Mouse (Mus musculus) liver, embryonic 14.5 days (tissue): ENCODE results near the gene Plekhj1. TPM values are rescaled to one million over a fixed set of nuclear protein-coding genes. Genes with fewer than 3 reads are reported as not detected.

Experiments
- ATAC-seq: fragments of 200-750 bp; cut with Nextera tagmentation; 2 replicates; pipeline ENCODE4 v1.8.0; 2017; ENCODE audit warnings: moderate number of reproducible peaks, mild to moderate bottlenecking, moderate library complexity; ENCODE audit not compliant: insufficient read depth
- DNase-seq, 3 experiments: peaks; one replicate each; pipeline ENCODE4 v3.0.0-alpha.2; 2012 to 2013; ENCODE audit warnings: low read depth in 3 of 3, low spot score in 3 of 3
- H3K27ac ChIP-seq: fragments of 300-500 bp; sonication (generic); 2 replicates; pipeline ENCODE4 v1.5.1; 2014; ENCODE audit warnings: moderate library complexity, mild to moderate bottlenecking, control low read depth, inconsistent platforms
- H3K27me3 ChIP-seq: fragments of 300-500 bp; sonication (generic); 2 replicates; pipeline ENCODE4 v1.6.1; 2014; ENCODE audit warnings: mild to moderate bottlenecking, low read length, moderate library complexity; ENCODE audit not compliant: control insufficient read depth, insufficient read depth
- H3K36me3 ChIP-seq: fragments of 300-500 bp; sonication (generic); replicated peaks from 2 replicates; pipeline ENCODE4 v1.6.1; 2014; ENCODE audit warnings: low read depth; ENCODE audit not compliant: control insufficient read depth, insufficient read depth
- H3K4me1 ChIP-seq, 2 experiments: fragments of 200-500 bp in 1 of 2; fragments of 300-500 bp in 1 of 2; sonication (generic) in 1 of 2; replicated peaks; 2 replicates each; pipeline ENCODE4 v1.6.1; 2012 to 2014; ENCODE audit warnings: antibody characterized with exemption in 1 of 2, inconsistent platforms in 1 of 2, low read length in 1 of 2; ENCODE audit not compliant: control insufficient read depth in 2 of 2, insufficient read depth in 2 of 2
- H3K4me2 ChIP-seq: fragments of 300-500 bp; sonication (generic); 2 replicates; pipeline ENCODE4 v1.6.1; 2014; ENCODE audit warnings: low read depth, mild to moderate bottlenecking, control low read depth, moderate library complexity
- H3K4me3 ChIP-seq, 2 experiments: fragments of 200-500 bp in 1 of 2; fragments of 300-500 bp in 1 of 2; sonication (generic) in 1 of 2; 2 replicates each; pipeline ENCODE4 v1.5.1; 2012 to 2014; ENCODE audit warnings: low read depth in 2 of 2, low read length in 2 of 2, mild to moderate bottlenecking in 2 of 2, control low read depth in 1 of 2, inconsistent platforms in 1 of 2, moderate library complexity in 1 of 2; ENCODE audit not compliant: insufficient read depth in 1 of 2
- H3K9ac ChIP-seq: fragments of 300-500 bp; sonication (generic); replicated peaks from 2 replicates; pipeline ENCODE4 v1.6.1; 2014; ENCODE audit warnings: mild to moderate bottlenecking, control low read depth, moderate library complexity
- H3K9me3 ChIP-seq: fragments of 300-500 bp; sonication (generic); 2 replicates; pipeline ENCODE4 v1.6.1; 2016; ENCODE audit warnings: low read length, mixed read lengths; ENCODE audit not compliant: control insufficient read depth
- CTCF ChIP-seq: IDR thresholded peaks from 2 replicates; pipeline ENCODE4 v1.5.1; 2016; ENCODE audit warnings: antibody characterized with exemption, low read depth, control low read depth
- EP300 ChIP-seq: IDR thresholded peaks from 2 replicates; pipeline ENCODE4 v1.6.1; 2016; ENCODE audit warnings: antibody characterized with exemption, low read depth
- WGBS: fragments of 180-500 bp; shearing (Covaris S2); extraction: QIAGEN DNeasy Blood & Tissue Kit; methylation state at CpG from one replicate; pipeline ENCODE4 v1.1.7; 2014; ENCODE audit not compliant: insufficient replicate concordance; 5-methylcytosine and 5-hydroxymethylcytosine counted together
- polyA plus RNA-seq, 2 experiments: library from polyadenylated mRNA; depleted of rRNA in 1 of 2; stranded (reverse) in 1 of 2; unstranded in 1 of 2; fragments of >200 nt; fragmentation: Nextera tagmentation in 1 of 2; extraction: Ambion mirVana in 1 of 2; gene quantifications; 2 replicates each; pipeline versions ENCODE4 v1.2.1 to v1.2.3; 2012 to 2014

Gene Plekhj1
- polyA plus RNA-seq, 2 experiments: 46.7 to 77.0 TPM

DNA sequence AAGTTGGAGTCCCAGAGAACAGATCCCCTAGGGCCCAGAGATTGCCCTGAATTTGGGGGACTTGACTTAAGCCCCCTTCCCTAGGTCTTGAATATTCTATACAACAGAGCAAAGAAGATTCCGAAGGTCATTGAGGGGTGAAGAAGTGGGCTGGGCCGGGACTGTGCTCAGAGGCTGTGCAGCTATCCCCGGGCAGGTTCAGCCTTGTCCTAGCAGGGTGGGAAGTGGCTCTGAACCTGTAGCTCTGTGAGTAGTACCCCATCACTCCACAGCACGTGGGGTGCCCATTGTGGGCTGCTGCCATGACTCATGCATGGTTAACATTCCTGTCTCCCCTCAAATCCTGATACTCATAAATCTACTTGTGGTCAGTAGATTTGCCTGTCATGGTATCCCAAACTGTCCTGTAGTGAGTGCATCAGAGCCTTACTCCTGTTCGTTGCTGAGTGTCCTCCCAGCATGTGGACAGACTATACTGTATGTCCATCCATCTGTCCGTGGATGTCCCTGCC, 22.0 kb downstream of the Plekhj1 start:
- Histone ChIP-seq H3K27ac (no peak overlapping the region), H3K9me3 (no peaks in the 10 kb centered on the region), H3K27me3 (no peaks in the 10 kb centered on the region), H3K9ac (no peak overlapping the region), H3K4me2 (no peak overlapping the region), H3K4me3 (no peak overlapping the region), H3K4me1 (peaks cover 3 to 9% of the 10 kb centered on the region in 2 experiments; a peak in 3 of 4 replicates), H3K36me3 (peaks cover 73% of the 10 kb centered on the region)
- WGBS: 82% methylated on average over 6 of the region's 6 CpGs
- no peak for DNase-seq
- ATAC-seq: no peak
- no peak for TF ChIP-seq EP300
- no peak for TF ChIP-seq CTCF

DNA sequence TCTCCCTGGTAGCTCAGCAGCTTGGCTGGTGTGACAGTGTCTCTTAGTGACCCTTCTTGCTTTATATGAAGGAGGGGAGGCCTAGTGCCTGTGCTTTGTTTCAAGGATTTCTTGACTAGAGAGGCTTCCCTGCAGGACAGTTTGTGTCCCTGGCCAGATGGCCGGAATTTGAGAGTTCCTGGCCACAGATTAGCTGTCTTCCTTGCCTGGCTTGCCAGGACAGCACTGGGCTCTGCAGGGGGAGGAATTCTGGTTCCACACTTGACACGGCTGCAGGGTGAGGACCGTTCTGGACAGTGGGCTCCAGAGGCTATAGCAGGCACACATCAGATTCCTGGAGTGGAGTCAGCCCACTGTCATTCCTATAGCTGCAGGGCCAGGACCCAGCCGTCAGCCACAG, 22.7 kb downstream of the Plekhj1 start:
- TF ChIP-seq EP300 (no peak), CTCF (no peak)
- no peaks in the 10 kb centered on the region for H3K9me3 ChIP-seq
- DNase-seq: no peak
- H3K4me3 ChIP-seq: no peak overlapping the region
- WGBS: 81% methylated on average over 4 of the region's 4 CpGs
- no peak overlapping the region for H3K4me2 ChIP-seq
- no peak overlapping the region for H3K9ac ChIP-seq
- H3K4me1 ChIP-seq: peaks cover 3 to 9% of the 10 kb centered on the region in 2 experiments; a peak in 3 of 4 replicates
- no peaks in the 10 kb centered on the region for H3K27me3 ChIP-seq
- no peak overlapping the region for H3K27ac ChIP-seq
- ATAC-seq: no peak
- H3K36me3 ChIP-seq: peaks cover 73% of the 10 kb centered on the region

GRCm38 (mm10) chr10:80774981-80775380, 23.4 kb downstream of the Plekhj1 start:
- H3K27ac ChIP-seq: no peak overlapping the region
- no peak overlapping the region for H3K9ac ChIP-seq
- no peaks in the 10 kb centered on the region for H3K27me3 ChIP-seq
- no peak for TF ChIP-seq EP300
- TF ChIP-seq CTCF: no peak
- no peak overlapping the region for H3K4me3 ChIP-seq
- H3K4me2 ChIP-seq: no peak overlapping the region
- no peaks in the 10 kb centered on the region for H3K9me3 ChIP-seq
- peaks cover 3 to 11% of the 10 kb centered on the region in 2 experiments; a peak in 3 of 4 replicates for H3K4me1 ChIP-seq
- H3K36me3 ChIP-seq: peaks cover 75% of the 10 kb centered on the region
- DNase-seq: no peak
- WGBS: 72% methylated on average over 4 of the region's 4 CpGs
- ATAC-seq: peak; percentile 16; the same call in 1 of the 2 replicates

DNA sequence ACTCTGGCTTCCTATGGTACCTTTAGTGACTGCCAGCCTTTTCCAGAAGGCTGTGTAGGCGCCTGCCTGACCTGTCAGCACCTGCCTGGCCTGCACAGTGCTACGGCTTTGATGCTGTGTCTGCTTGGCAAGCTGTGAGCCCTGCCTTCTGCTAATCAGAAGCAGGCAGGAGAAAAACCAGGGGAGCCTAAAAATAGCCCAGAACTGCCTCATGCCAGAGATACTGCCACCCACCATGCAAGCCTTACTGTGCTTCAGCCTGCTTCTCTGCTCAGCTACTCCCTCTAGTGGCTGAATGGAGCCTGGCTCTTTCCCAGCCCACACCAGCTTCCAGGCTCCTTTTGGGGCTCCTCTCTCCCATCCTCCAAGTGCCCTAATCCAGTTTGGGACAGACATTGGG, 23.9 kb downstream of the Plekhj1 start:
- H3K27me3 ChIP-seq: no peaks in the 10 kb centered on the region
- H3K27ac ChIP-seq: no peak overlapping the region
- TF ChIP-seq CTCF (peak; percentile 98), EP300 (peak; percentile 36; the same call in 1 of the 2 replicates)
- H3K9ac ChIP-seq: no peak overlapping the region
- H3K9me3 ChIP-seq: no peaks in the 10 kb centered on the region
- ATAC-seq: peak; percentile 83
- H3K36me3 ChIP-seq: peaks cover 74% of the 10 kb centered on the region
- H3K4me1 ChIP-seq: peaks cover 3 to 11% of the 10 kb centered on the region in 2 experiments; a peak in 3 of 4 replicates
- 28% methylated on average over 2 of the region's 2 CpGs for WGBS
- DNase-seq: peak; percentile 51 to 59 (median 58)
- H3K4me2 ChIP-seq: no peak overlapping the region
- no peak overlapping the region for H3K4me3 ChIP-seq

- no peak overlapping the region for H3K9ac ChIP-seq
Measured at GRCm38 (mm10) chr10:80773816-80774215, 24.6 kb downstream of the Plekhj1 start.

More at GRCm38 (mm10) chr10:80773816-80774215, 24.6 kb downstream of the Plekhj1 start:
- Histone ChIP-seq H3K4me1 (peaks cover 3 to 11% of the 10 kb centered on the region in 2 experiments; a peak in 3 of 4 replicates), H3K9me3 (no peaks in the 10 kb centered on the region), H3K4me2 (no peak overlapping the region), H3K4me3 (no peak overlapping the region), H3K36me3 (peaks cover 70% of the 10 kb centered on the region), H3K27ac (no peak overlapping the region), H3K27me3 (no peaks in the 10 kb centered on the region)
- WGBS: 79% methylated on average over 5 of the region's 5 CpGs
- ATAC-seq (no peak), DNase-seq (no peak)
- TF ChIP-seq EP300 (no peak), CTCF (no peak)
